Mouse (Mus musculus) adrenal gland, postnatal 25 days (tissue): ENCODE results near the gene Cdk14. TPM values are rescaled to one million over a fixed set of nuclear protein-coding genes. Genes with fewer than 3 reads are reported as not detected.

Source experiments
- DNase-seq: peaks from one replicate; pipeline ENCODE4 v3.0.0; 2021; ENCODE audit warnings: mixed read lengths
- total RNA-seq: library from RNA; stranded (reverse); gene quantifications from 2 replicates; pipeline ENCODE4 v1.2.3, GENCODE M21; 2021

The Cdk14 gene
- total RNA-seq, 1 experiment from 2014 or later = 8.5 TPM

- no peak for DNase-seq
These were observed 234.6 kb downstream of the Cdk14 start for GRCm38 (mm10) chr5:5185521-5185920.

- no peak for DNase-seq
These were observed 239.4 kb downstream of the Cdk14 start for GRCm38 (mm10) chr5:5180711-5181110.

GRCm38 (mm10) chr5:5180311-5180710 is 239.8 kb downstream of the Cdk14 start:
- peak; percentile 2 for DNase-seq

GRCm38 (mm10) chr5:5176052-5176451 is 244.1 kb downstream of the Cdk14 start:
- DNase-seq = no peak

- DNase-seq = no peak
These were observed 244.5 kb downstream of the Cdk14 start for GRCm38 (mm10) chr5:5175611-5176010.

- DNase-seq = no peak
These were observed 245.0 kb downstream of the Cdk14 start for GRCm38 (mm10) chr5:5175090-5175489.

GRCm38 (mm10) chr5:5166086-5166485 is 254.0 kb downstream of the Cdk14 start:
- no peak for DNase-seq

- no peak for DNase-seq
These were observed 255.8 kb downstream of the Cdk14 start for GRCm38 (mm10) chr5:5164326-5164725.

- no peak for DNase-seq
These were observed 256.3 kb downstream of the Cdk14 start for GRCm38 (mm10) chr5:5163823-5164222.

GRCm38 (mm10) chr5:5159521-5159920 is 260.6 kb downstream of the Cdk14 start:
- DNase-seq = no peak

GRCm38 (mm10) chr5:5139855-5140254 is 280.3 kb downstream of the Cdk14 start:
- DNase-seq = no peak

- DNase-seq = no peak
These were observed 285.1 kb downstream of the Cdk14 start for GRCm38 (mm10) chr5:5134905-5135511.

- no peak for DNase-seq
These were observed 285.8 kb downstream of the Cdk14 start for GRCm38 (mm10) chr5:5134143-5134904.

GRCm38 (mm10) chr5:5128852-5129251 is 291.3 kb downstream of the Cdk14 start:
- no peak for DNase-seq

GRCm38 (mm10) chr5:5124645-5125044 is 295.5 kb downstream of the Cdk14 start:
- no peak for DNase-seq

GRCm38 (mm10) chr5:5116775-5117522 is 303.2 kb downstream of the Cdk14 start:
- DNase-seq = no peak

- DNase-seq = no peak
These were observed 304.6 kb downstream of the Cdk14 start for GRCm38 (mm10) chr5:5115546-5115945.

GRCm38 (mm10) chr5:5109621-5110020 is 310.5 kb downstream of the Cdk14 start:
- no peak for DNase-seq

GRCm38 (mm10) chr5:5109017-5109416 is 311.1 kb downstream of the Cdk14 start:
- DNase-seq = no peak

GRCm38 (mm10) chr5:5096248-5096915 is 323.7 kb downstream of the Cdk14 start:
- no peak for DNase-seq

- DNase-seq = no peak
These were observed 327.4 kb downstream of the Cdk14 start for GRCm38 (mm10) chr5:5092736-5093135.

- DNase-seq = no peak
These were observed 348.6 kb downstream of the Cdk14 start for GRCm38 (mm10) chr5:5071526-5071925.

GRCm38 (mm10) chr5:5064686-5065085 is 355.4 kb downstream of the Cdk14 start:
- DNase-seq = no peak
